Mouse (Mus musculus) erythroid progenitor cell, adult 5-6 weeks (primary cell): Measurements from ENCODE around the gene Nipbl. TPM values are rescaled to one million over a fixed set of nuclear protein-coding genes. Genes with fewer than 3 reads are reported as not detected.
"Not testable (repeated sequence)": the region's sequence is repeated elsewhere in the genome, so short reads cannot be mapped to it uniquely, and the experiment has no call there.

Experiments
- ATAC-seq: replicated peaks from 2 replicates; pipeline ENCODE4 v1.8.0; 2016; ENCODE audit warnings: moderate number of reproducible peaks, mild to moderate bottlenecking, moderate TSS enrichment, inconsistent platforms; ENCODE audit not compliant: poor library complexity, low FRiP score, severe bottlenecking
- total RNA-seq, 2 experiments: library from RNA; stranded (forward) in 1 of 2; stranded (reverse) in 1 of 2; fragments of 150-400 nt in 1 of 2; fragments of 186-747, 209-891 nt in 1 of 2; gene quantifications; 2 replicates each; pipeline versions ENCODE4 v1.2.3 to v1.2.4; 2015 to 2017; ENCODE audit warnings: low replicate concordance in 2 of 2

Gene Nipbl
- total RNA-seq, 2 experiments from 2014 or later: 69.1 to 83.8 TPM

- no peak for ATAC-seq
Measured at GRCm38 (mm10) chr15:8319191-8319590, 125.1 kb downstream of the Nipbl start.

DNA sequence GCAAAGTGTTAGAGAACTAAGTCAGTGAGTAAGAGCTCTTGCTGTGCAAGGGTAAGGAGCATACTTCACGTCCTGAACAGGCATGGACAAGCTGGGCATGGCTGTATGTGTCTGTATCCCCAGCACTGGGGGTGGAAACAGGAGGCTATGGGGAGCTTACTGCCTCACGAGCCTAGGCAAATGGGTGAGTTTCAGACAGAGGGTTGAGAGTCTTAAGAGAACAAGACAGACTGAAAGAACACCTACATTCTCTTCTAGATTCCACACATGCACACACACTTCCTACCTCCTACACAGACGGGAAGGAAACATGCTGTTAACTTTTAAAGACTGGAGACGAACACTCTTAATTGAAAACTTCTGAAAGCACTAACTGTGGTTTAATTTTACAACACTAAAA, 126.9 kb downstream of the Nipbl start:
- ATAC-seq: no peak

DNA sequence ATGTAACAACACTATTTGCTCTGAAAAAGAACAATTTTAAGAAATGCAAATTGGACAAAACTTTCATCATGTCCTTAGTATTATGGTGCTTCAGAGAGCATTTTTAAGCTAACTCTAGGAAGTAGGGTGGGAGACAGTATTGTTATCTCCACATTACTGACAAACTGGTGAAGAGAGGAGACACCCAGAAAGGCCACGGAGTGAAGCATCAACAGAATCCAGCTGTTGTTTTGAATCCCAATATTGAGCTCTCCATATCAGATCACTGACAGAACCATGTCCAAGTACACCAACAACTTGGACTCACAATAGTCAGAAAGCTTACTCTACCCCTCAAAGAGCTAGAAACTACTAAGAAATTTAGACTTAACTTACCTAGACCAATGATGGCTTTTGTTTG, 138.8 kb downstream of the Nipbl start:
- ATAC-seq: no peak

DNA sequence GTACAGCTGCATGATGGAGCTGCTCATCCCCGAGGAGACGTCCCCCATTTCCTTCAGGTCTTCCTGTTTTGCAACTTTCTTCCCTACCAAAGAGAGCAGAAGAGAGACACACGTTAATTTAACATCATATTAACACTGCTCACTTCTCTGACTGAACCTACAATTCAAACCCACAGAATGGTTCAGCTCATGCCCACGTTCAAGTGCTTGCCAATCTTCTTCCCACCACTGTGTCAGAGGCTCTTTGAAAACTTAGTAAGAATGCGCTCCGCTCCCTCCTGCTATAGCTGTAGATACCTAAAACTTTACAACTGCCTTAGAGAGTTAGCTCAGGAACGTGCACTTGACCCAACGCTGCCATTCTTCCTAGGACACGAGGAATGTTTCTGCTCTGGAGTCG, 141.3 kb downstream of the Nipbl start:
- ATAC-seq: no peak

DNA sequence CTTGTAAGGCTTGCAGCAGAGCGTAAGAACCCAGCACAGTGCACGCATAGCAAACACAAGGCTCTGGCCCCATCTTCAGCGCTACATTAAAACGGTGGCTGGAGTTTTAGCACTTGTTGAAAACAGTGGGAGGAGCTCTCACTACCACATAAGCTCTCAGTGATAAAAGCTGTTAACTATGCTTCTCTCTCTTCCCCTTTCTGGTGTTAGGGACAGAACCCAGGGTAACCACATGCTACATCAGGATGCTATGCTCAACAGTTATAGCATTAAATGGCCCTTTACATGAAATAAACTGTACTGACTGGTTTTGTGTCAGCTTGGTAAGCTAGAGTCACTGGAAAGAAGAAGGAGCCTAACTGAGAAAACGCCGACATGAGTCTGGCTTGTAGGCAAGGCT, 150.1 kb downstream of the Nipbl start:
- ATAC-seq: no peak

GRCm38 (mm10) chr15:8291251-8291650, 153.0 kb downstream of the Nipbl start:
- no peak for ATAC-seq

DNA sequence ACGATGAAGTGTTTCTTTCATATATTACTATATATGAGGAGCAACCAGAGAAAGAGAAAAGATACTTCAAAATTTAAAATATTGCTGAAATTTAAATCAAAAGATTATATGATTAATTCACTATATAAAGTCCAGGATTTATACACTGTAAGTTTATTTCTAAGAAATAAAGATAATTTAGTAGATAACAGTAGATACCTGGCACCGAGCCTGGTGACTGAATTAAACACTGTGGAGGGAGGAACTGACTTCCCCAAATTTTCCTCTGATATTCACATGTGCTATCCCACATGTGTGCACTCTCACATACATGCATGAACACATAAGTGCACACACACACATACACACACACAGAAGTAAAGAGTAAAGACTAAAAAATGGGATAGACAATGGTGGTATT, 162.1 kb downstream of the Nipbl start:
- no peak for ATAC-seq

DNA sequence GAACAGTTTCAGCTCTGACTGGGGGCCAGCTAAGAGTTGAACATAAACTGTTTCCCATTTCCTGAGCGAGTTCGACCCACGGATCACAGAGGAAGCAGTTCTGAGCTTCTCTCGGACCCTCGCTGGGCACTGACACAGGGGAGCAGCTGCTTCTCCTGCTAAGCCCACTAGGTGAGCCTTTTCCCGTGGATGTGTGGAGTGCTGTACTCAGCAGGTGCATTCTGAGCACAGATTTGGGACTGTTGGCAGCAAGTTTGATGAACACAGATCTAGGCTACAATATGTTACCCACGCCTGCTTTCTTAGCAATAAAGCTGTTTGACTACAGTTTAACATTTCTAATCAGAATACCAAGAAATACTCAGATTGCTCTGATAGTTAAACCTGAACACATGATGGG, 162.6 kb downstream of the Nipbl start:
- no peak for ATAC-seq

GRCm38 (mm10) chr15:8279929-8280610, 164.2 kb downstream of the Nipbl start:
- no peak for ATAC-seq

GRCm38 (mm10) chr15:8279320-8279779, 164.9 kb downstream of the Nipbl start:
- ATAC-seq: no peak

GRCm38 (mm10) chr15:8277916-8278315, 166.3 kb downstream of the Nipbl start:
- ATAC-seq: not testable (repeated sequence)

DNA sequence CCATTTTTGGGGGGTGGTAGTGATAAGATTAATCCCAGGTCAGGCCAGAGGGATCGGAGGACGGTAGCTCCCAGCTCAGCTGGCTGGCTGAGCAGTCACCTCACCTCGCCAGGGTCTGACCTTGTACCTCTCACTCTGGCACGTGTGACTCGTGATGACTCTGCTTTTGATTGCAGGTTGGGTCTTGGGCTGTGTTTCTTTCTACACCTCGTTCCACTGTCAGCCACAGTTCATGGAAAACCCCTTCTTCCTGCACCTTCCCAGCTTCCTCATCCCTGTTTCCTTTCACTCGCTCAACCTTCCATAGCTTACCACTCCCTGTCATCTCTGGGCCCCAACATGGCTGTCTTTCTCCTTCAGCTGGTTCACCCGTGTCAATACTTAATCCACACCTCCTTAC, 172.3 kb downstream of the Nipbl start:
- ATAC-seq: no peak

DNA sequence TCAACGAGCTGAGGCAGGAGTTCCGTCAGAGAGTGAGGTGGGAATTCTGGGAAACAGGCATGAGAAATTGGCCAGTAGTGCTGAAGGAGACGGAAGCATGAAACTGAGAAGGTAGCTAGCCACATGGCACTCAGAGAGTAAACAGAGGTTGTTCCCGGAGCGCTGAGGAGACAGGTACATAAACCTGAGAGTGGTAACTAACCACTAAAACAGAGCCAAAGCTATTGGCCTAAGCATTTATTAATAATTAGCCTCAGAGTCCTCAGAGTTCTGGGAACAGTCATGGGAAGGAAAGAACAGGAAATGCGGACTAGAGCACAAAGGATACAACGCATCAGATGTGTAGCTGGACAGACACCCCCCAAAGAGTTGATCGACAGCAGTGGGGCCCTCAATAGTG, 176.0 kb downstream of the Nipbl start:
- ATAC-seq: no peak

- ATAC-seq: no peak
Measured at GRCm38 (mm10) chr15:8267211-8267610, 177.1 kb downstream of the Nipbl start.

GRCm38 (mm10) chr15:8265946-8266345, 178.3 kb downstream of the Nipbl start:
- no peak for ATAC-seq

Other genes starting within 250 kb of the Nipbl start
- not detected in 2 replicates for gene Gm2310, start 75.5 kb upstream of the Nipbl start, total RNA-seq (2015; ENCODE audit: low replicate concordance)
- not detected in 2 replicates for gene Gm2310, start 75.5 kb upstream of the Nipbl start, total RNA-seq (2017; ENCODE audit: low replicate concordance)